Mouse (Mus musculus) MEL (cell line): Measurements from ENCODE around the gene E2f2. TPM values are rescaled to one million over a fixed set of nuclear protein-coding genes. Genes with fewer than 3 reads are reported as not detected.
A peak's percentile ranks its signal among the peaks of the same experiment; 100 is the strongest.

Source experiments
- DNase-seq: peaks from one replicate; pipeline ENCODE4 v3.0.0; 2011; ENCODE audit warnings: low read depth, low spot score
- H3K27ac ChIP-seq: 2 replicates; pipeline ENCODE4 v1.5.1; 2012; ENCODE audit warnings: low read depth, mild to moderate bottlenecking, control low read depth, low read length, moderate library complexity; ENCODE audit not compliant: control insufficient read depth
- H3K27me3 ChIP-seq, 2 experiments: fragments of 150-350 bp in 1 of 2; sonication (generic) in 1 of 2; 2 replicates each; pipeline ENCODE4 v1.6.1; 2012; ENCODE audit warnings: low read length in 2 of 2, mild to moderate bottlenecking in 2 of 2, improper control_type of control experiment in 1 of 2, moderate library complexity in 1 of 2; ENCODE audit not compliant: insufficient read depth in 2 of 2, control insufficient read depth in 1 of 2
- H3K36me3 ChIP-seq, 2 experiments: 2 replicates each; pipeline ENCODE4 v1.6.1; 2012 to 2014; ENCODE audit warnings: low read length in 2 of 2, improper control_type of control experiment in 1 of 2, inconsistent platforms in 1 of 2, mild to moderate bottlenecking in 1 of 2; ENCODE audit not compliant: insufficient read depth in 2 of 2, control insufficient read depth in 1 of 2
- H3K4me1 ChIP-seq, 2 experiments: fragments of 150-350 bp in 1 of 2; sonication (generic) in 1 of 2; 2 replicates each; pipeline ENCODE4 v1.6.1; 2012; ENCODE audit warnings: low read length in 2 of 2, improper control_type of control experiment in 1 of 2, mild to moderate bottlenecking in 1 of 2; ENCODE audit not compliant: insufficient read depth in 2 of 2, control insufficient read depth in 1 of 2
- H3K4me3 ChIP-seq, 2 experiments: fragments of 150-350 bp in 1 of 2; sonication (generic) in 1 of 2; 2 replicates each; pipeline ENCODE4 v1.5.1; 2012; ENCODE audit warnings: low read depth in 2 of 2, low read length in 2 of 2, mild to moderate bottlenecking in 2 of 2, moderate library complexity in 2 of 2, control low read depth in 1 of 2, improper control_type of control experiment in 1 of 2; ENCODE audit not compliant: control insufficient read depth in 1 of 2, insufficient read depth in 1 of 2
- H3K79me2 ChIP-seq: 2 replicates; pipeline ENCODE4 v1.6.1; 2012; ENCODE audit warnings: mild to moderate bottlenecking, low read length, moderate library complexity; ENCODE audit not compliant: control insufficient read depth, poor library complexity, insufficient read depth
- H3K9ac ChIP-seq: 2 replicates; pipeline ENCODE4 v1.6.1; 2012; ENCODE audit warnings: low read depth, mild to moderate bottlenecking, control low read depth, low read length, moderate library complexity; ENCODE audit not compliant: control insufficient read depth, poor library complexity, severe bottlenecking
- H3K9me3 ChIP-seq: fragments of 150-350 bp; sonication (generic); replicated peaks from 2 replicates; pipeline ENCODE4 v1.6.1; 2012; ENCODE audit warnings: mild to moderate bottlenecking, low read length, improper control_type of control experiment, moderate library complexity; ENCODE audit not compliant: insufficient read depth
- BHLHE40 ChIP-seq: IDR thresholded peaks from 2 replicates; pipeline ENCODE4 v1.6.1; 2012; ENCODE audit warnings: low read depth, mild to moderate bottlenecking, inconsistent platforms, low read length, improper control_type of control experiment, borderline replicate concordance
- CTCF ChIP-seq, 3 experiments: IDR thresholded peaks in 2 of 3; conservative IDR thresholded peaks in 1 of 3; 2 replicates each; pipeline ENCODE4 v1.5.1; 2011 to 2012; ENCODE audit warnings: low read length in 3 of 3, low read depth in 2 of 3, mild to moderate bottlenecking in 2 of 3, improper control_type of control experiment in 1 of 3, inconsistent platforms in 1 of 3, mixed read lengths in 1 of 3, moderate library complexity in 1 of 3; ENCODE audit not compliant: control insufficient read depth in 1 of 3, insufficient read depth in 1 of 3, poor library complexity in 1 of 3, severe bottlenecking in 1 of 3
- GATA1 ChIP-seq: IDR thresholded peaks from 2 replicates; pipeline ENCODE4 v1.6.1; 2011; ENCODE audit warnings: low read depth, low read length, improper control_type of control experiment
- KAT2A ChIP-seq: conservative IDR thresholded peaks from 2 replicates; pipeline ENCODE4 v1.6.1; 2012; ENCODE audit warnings: low read depth, low read length, improper control_type of control experiment, inconsistent platforms
- MXI1 ChIP-seq: IDR thresholded peaks from 2 replicates; pipeline ENCODE4 v1.6.1; 2011; ENCODE audit warnings: mild to moderate bottlenecking, low read depth, low read length, improper control_type of control experiment
- POLR2A ChIP-seq, 2 experiments: IDR thresholded peaks; 2 replicates each; pipeline ENCODE4 v1.6.1; 2011 to 2012; ENCODE audit warnings: low read length in 2 of 2, mild to moderate bottlenecking in 2 of 2, control low read depth in 1 of 2, improper control_type of control experiment in 1 of 2, low read depth in 1 of 2, moderate library complexity in 1 of 2; ENCODE audit not compliant: control insufficient read depth in 1 of 2, insufficient read depth in 1 of 2, poor library complexity in 1 of 2
- POLR2AphosphoS2 ChIP-seq: IDR thresholded peaks from 2 replicates; pipeline ENCODE4 v1.6.1; 2011; ENCODE audit warnings: low read length, improper control_type of control experiment
- RCOR1 ChIP-seq: IDR thresholded peaks from 2 replicates; pipeline ENCODE4 v1.6.1; 2012; ENCODE audit warnings: low read depth, mild to moderate bottlenecking, inconsistent platforms, low read length, improper control_type of control experiment
- TBP ChIP-seq: IDR thresholded peaks from 2 replicates; pipeline ENCODE4 v1.8.0; 2011; ENCODE audit warnings: low read depth, low read length, improper control_type of control experiment
- TCF12 ChIP-seq: IDR thresholded peaks from 2 replicates; pipeline ENCODE4 v1.6.1; 2014; ENCODE audit warnings: low read depth, mild to moderate bottlenecking, inconsistent platforms, low read length, improper control_type of control experiment, moderate library complexity
- UBTF ChIP-seq: IDR thresholded peaks from 2 replicates; pipeline ENCODE4 v1.6.1; 2012; ENCODE audit warnings: low read depth, mild to moderate bottlenecking, inconsistent platforms, low read length, improper control_type of control experiment, moderate library complexity, borderline replicate concordance; ENCODE audit not compliant: insufficient read depth
- USF1 ChIP-seq: IDR thresholded peaks from 2 replicates; pipeline ENCODE4 v1.6.1; 2014; ENCODE audit warnings: low read depth, mild to moderate bottlenecking, inconsistent platforms, low read length, improper control_type of control experiment, moderate library complexity
- ZKSCAN1 ChIP-seq: IDR thresholded peaks from 2 replicates; pipeline ENCODE4 v1.6.1; 2012; ENCODE audit warnings: low read depth, mild to moderate bottlenecking, inconsistent platforms, low read length, improper control_type of control experiment, moderate library complexity
- ZMIZ1 ChIP-seq: IDR thresholded peaks from 2 replicates; pipeline ENCODE4 v1.6.1; 2012; ENCODE audit warnings: low read depth, mild to moderate bottlenecking, inconsistent platforms, low read length, improper control_type of control experiment, moderate library complexity
- ZNF384 ChIP-seq: IDR thresholded peaks from 2 replicates; pipeline ENCODE4 v1.6.1; 2012; ENCODE audit warnings: low read depth, mild to moderate bottlenecking, inconsistent platforms, low read length, improper control_type of control experiment
- polyA plus RNA-seq, 2 experiments: library from polyadenylated mRNA; stranded (reverse) in 1 of 2; unstranded in 1 of 2; fragments of >175 nt in 1 of 2; fragments of >200 nt in 1 of 2; gene quantifications; 2 replicates each; pipeline versions ENCODE4 v1.2.1 to v1.2.4; 2012; ENCODE audit warnings: low replicate concordance in 2 of 2, low read depth in 1 of 2; ENCODE audit not compliant: insufficient read length in 2 of 2, insufficient read depth in 1 of 2, missing spikeins in 1 of 2
- total RNA-seq: library from RNA; depleted of rRNA; stranded (reverse); fragments of 300-350 nt; gene quantifications from 2 replicates; pipeline ENCODE4 v1.2.3, GENCODE M21; 2012

E2f2 gene
- total and polyA plus RNA-seq, 3 experiments: 11.2 to 25.4 TPM; not detected in 1

DNA sequence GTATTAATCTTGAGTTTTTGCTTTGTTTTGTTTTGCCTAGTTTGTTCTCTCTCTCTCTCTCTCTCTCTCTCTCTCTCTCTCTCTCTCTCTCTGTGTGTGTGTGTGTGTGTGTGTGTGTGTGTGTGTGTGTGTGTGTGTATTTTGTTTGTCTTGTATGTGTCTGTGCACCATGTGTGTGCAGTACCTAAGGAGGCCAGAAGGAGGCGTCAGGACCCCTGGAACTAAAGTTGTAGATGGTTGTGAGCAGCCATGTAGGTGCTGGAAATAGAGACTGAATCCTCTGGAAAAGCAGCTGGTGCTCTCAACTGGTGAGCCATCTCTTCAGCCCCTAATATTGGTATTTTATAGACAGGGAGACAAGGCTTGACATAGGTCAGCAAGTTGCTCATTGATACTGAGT lies 42.4 kb upstream of the E2f2 start:
- peaks cover 0 to 3% of the 10 kb centered on the region in 2 experiments; a peak in 2 of 4 replicates for H3K36me3 ChIP-seq
- no peak overlapping the region for H3K4me3 ChIP-seq
- H3K9me3 ChIP-seq: no peaks in the 10 kb centered on the region
- H3K27ac ChIP-seq: no peak overlapping the region
- peaks cover 10 to 12% of the 10 kb centered on the region in 2 experiments for H3K27me3 ChIP-seq
- H3K9ac ChIP-seq: no peak overlapping the region
- no peak for DNase-seq
- TF ChIP-seq TCF12 (no peak), ZNF384 (no peak), CTCF (IDR thresholded peaks at IDR 0.05 in 2 of 3, conservative IDR thresholded peaks at IDR 0.05 in 1 of 3; ENCODE audit: control insufficient read depth in 1 of 3, insufficient read depth in 1 of 3, low read depth in 2 of 3, low read length in 3 of 3, poor library complexity in 1 of 3, severe bottlenecking in 1 of 3) (peak in 2 of 3 experiments; percentile 10 to 20; a peak in 2 of 6 replicates), MXI1 (no peak), KAT2A (no peak)
- TF ChIP-seq, all 39 proteins: peak for 1
- Histone ChIP-seq H3K4me1 (peaks cover 0 to 22% of the 10 kb centered on the region in 2 experiments; a peak in 2 of 4 replicates), H3K79me2 (no peaks in the 10 kb centered on the region)

DNA sequence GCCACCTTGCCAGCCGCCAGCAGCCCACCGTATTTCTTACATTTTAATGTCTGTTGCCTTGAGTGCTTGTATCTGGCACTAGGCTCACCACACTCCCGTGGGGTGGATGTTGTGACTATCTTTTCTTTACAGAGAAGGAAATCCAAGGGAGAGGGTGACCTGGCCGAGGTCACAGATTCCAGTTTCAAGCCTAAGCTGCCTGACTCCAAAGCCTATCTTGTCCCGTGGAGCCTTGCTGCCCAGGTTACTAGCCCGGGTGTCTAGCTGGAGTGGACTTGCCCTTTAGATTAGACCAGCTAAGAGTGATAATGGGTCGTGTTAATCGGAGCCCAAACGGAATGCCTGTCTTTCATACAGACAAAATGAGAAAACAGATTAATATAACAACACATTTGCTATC lies 38.4 kb upstream of the E2f2 start:
- TF ChIP-seq GATA1 (no peak), TCF12 (no peak), POLR2A (IDR thresholded peaks at IDR 0.05; ENCODE audit: control insufficient read depth in 1 of 2, insufficient read depth in 1 of 2, low read depth in 1 of 2, low read length in 2 of 2, poor library complexity in 1 of 2) (no peak), TBP (no peak), BHLHE40 (no peak), POLR2AphosphoS2 (no peak), ZKSCAN1 (no peak), RCOR1 (no peak), CTCF (IDR thresholded peaks at IDR 0.05 in 2 of 3, conservative IDR thresholded peaks at IDR 0.05 in 1 of 3; ENCODE audit: control insufficient read depth in 1 of 3, insufficient read depth in 1 of 3, low read depth in 2 of 3, low read length in 3 of 3, poor library complexity in 1 of 3, severe bottlenecking in 1 of 3) (no peak), ZMIZ1 (no peak), USF1 (no peak), UBTF (no peak)
- Histone ChIP-seq H3K79me2 (no peaks in the 10 kb centered on the region), H3K4me1 (peaks cover 0 to 6% of the 10 kb centered on the region in 2 experiments; a peak in 1 of 4 replicates), H3K27me3 (peaks cover 10 to 17% of the 10 kb centered on the region in 2 experiments), H3K36me3 (no peaks in the 10 kb centered on the region), H3K27ac (no peak overlapping the region), H3K4me3 (no peak overlapping the region), H3K9ac (no peak overlapping the region), H3K9me3 (no peaks in the 10 kb centered on the region)
- no peak for DNase-seq
